ENCODE assay signal across 11 mouse cellular contexts in genomic region chr13:105411535-105412326, GRCm38 (mm10). TPM values are rescaled to one million over a fixed set of nuclear protein-coding genes. Genes with fewer than 3 reads are reported as not detected.
DNase-seq lines count a peak whose midpoint lies in the region; ATAC-seq and TF ChIP-seq lines count a peak whose summit lies in the region.
"Had no signal": no experiment of that assay in that cellular context is flagged by ENCODE, and none has a peak within 500 bp of the region (broad histone marks: within the 10 kb centered on the region; RNA-seq: fewer than 3 reads in every experiment).

No protein-coding gene starts in this region.

- no peak for TF ChIP-seq CTCF in cerebellum, adult 2 months (IDR thresholded peaks at IDR 0.05; ENCODE audit: borderline replicate concordance, insufficient read depth, low read depth, low read length)
- no peak for TF ChIP-seq CTCF in left cerebral cortex, adult 2 months (IDR thresholded peaks at IDR 0.05)

- no peak overlapping the region for H3K9ac ChIP-seq in midbrain, embryonic 16.5 days (ENCODE audit: low read depth, low read length)
- no peak overlapping the region for H3K9ac ChIP-seq in midbrain, embryonic 11.5 days (ENCODE audit: low read length)
- H3K9ac ChIP-seq in kidney, embryonic 14.5 days (ENCODE audit: low read depth, low read length) = no peak overlapping the region
- H3K9ac ChIP-seq: heart, embryonic 15.5 days; lung, embryonic 14.5 days had no signal

- H3K4me3 ChIP-seq in cerebellum, adult 2 months (replicated peaks; ENCODE audit: insufficient read depth, low read depth, low read length) = no peak overlapping the region
- H3K4me3 ChIP-seq in midbrain, embryonic 16.5 days (ENCODE audit: low read depth, low read length) = no peak overlapping the region
- H3K4me3 ChIP-seq in midbrain, embryonic 11.5 days (ENCODE audit: low read depth, low read length) = no peak overlapping the region
- no peak overlapping the region for H3K4me3 ChIP-seq in left cerebral cortex, adult 2 months
- no peak overlapping the region for H3K4me3 ChIP-seq in kidney, embryonic 14.5 days (ENCODE audit: low read length)
- H3K4me3 ChIP-seq: heart, embryonic 15.5 days had no signal

- H3K36me3 ChIP-seq in midbrain, embryonic 16.5 days (ENCODE audit: control insufficient read depth, insufficient read depth, low read length) = no peaks in the 10 kb centered on the region
- no peaks in the 10 kb centered on the region for H3K36me3 ChIP-seq in midbrain, embryonic 11.5 days (ENCODE audit: control insufficient read depth, insufficient read depth, low read length)
- H3K36me3 ChIP-seq in kidney, embryonic 14.5 days (ENCODE audit: control insufficient read depth, insufficient read depth, low read length) = no peaks in the 10 kb centered on the region
- H3K36me3 ChIP-seq: heart, embryonic 15.5 days had no signal

- intact Hi-C loops in left cerebral cortex, adult 2 months (cut with DNase I) = no loop called here

- H3K4me2 ChIP-seq in midbrain, embryonic 16.5 days (ENCODE audit: low read length) = no peak overlapping the region
- H3K4me2 ChIP-seq in midbrain, embryonic 11.5 days = no peak overlapping the region
- no peak overlapping the region for H3K4me2 ChIP-seq in kidney, embryonic 14.5 days (replicated peaks; ENCODE audit: low read depth, low read length)
- H3K4me2 ChIP-seq: heart, embryonic 15.5 days; lung, embryonic 14.5 days had no signal

- TF ChIP-seq POLR2A in cerebellum, adult 2 months (IDR thresholded peaks at IDR 0.05; ENCODE audit: borderline replicate concordance, insufficient read depth, low read length) = no peak

- no peaks in the 10 kb centered on the region for H3K9me3 ChIP-seq in midbrain, embryonic 16.5 days (replicated peaks; ENCODE audit: control insufficient read depth, low read length, poor library complexity, severe bottlenecking)
- H3K9me3 ChIP-seq in midbrain, embryonic 11.5 days (ENCODE audit: control insufficient read depth, low read length) = no peaks in the 10 kb centered on the region
- H3K9me3 ChIP-seq in kidney, embryonic 14.5 days (ENCODE audit: control insufficient read depth, low read length) = no peaks in the 10 kb centered on the region
- H3K9me3 ChIP-seq: heart, embryonic 15.5 days had no signal

- 22% methylated on average over 10 of the region's 10 CpGs for whole genome bisulfite sequencing in cerebellum, adult 2 months
- 76% methylated on average over 10 of the region's 10 CpGs for WGBS in midbrain, embryonic 16.5 days
- 82% methylated on average over 10 of the region's 10 CpGs for WGBS in midbrain, embryonic 11.5 days
- WGBS in kidney, embryonic 14.5 days = 81% methylated on average over 10 of the region's 10 CpGs

- ATAC-seq in cerebellum, adult (ENCODE audit: insufficient number of reproducible peaks, low FRiP score, low TSS enrichment) = no peak
- ATAC-seq in midbrain, embryonic 16.5 days = peak; percentile 93
- ATAC-seq in midbrain, embryonic 11.5 days (ENCODE audit: low FRiP score) = no peak
- no peak for ATAC-seq in kidney, embryonic 14.5 days (ENCODE audit: low FRiP score, low TSS enrichment)

- peak; percentile 5 to 17 for DNase-seq in cerebellum, adult 2 months
- no peak for DNase-seq in midbrain, embryonic 11.5 days (ENCODE audit: low spot score, missing footprints)
- peak; percentile 9 to 18 for DNase-seq in left cerebral cortex, adult 2 months (ENCODE audit: extremely low spot score in 1 of 2, low spot score in 2 of 2)
- peak; percentile 26 for DNase-seq in right cerebral cortex, postnatal 4 days
- DNase-seq in kidney, postnatal 4 days = no peak
- DNase-seq: kidney, postnatal 14 days; lung, embryonic 14.5 days had no signal

- H3K27ac ChIP-seq in cerebellum, adult 2 months (ENCODE audit: insufficient read depth, low read length) = no peak overlapping the region
- H3K27ac ChIP-seq in midbrain, embryonic 16.5 days (ENCODE audit: low read length) = no peak overlapping the region
- no peak overlapping the region for H3K27ac ChIP-seq in midbrain, embryonic 11.5 days (ENCODE audit: low read depth, low read length)
- no peak overlapping the region for H3K27ac ChIP-seq in left cerebral cortex, adult 2 months
- H3K27ac ChIP-seq in kidney, embryonic 14.5 days (ENCODE audit: low read depth, low read length) = no peak overlapping the region
- H3K27ac ChIP-seq: heart, embryonic 15.5 days had no signal

- H3K27me3 ChIP-seq in cerebellum, adult 2 months (ENCODE audit: control insufficient read depth, insufficient read depth, low read length) = no peaks in the 10 kb centered on the region
- H3K27me3 ChIP-seq in midbrain, embryonic 16.5 days (ENCODE audit: control insufficient read depth, insufficient read depth, low read depth, low read length) = no peaks in the 10 kb centered on the region
- no peaks in the 10 kb centered on the region for H3K27me3 ChIP-seq in midbrain, embryonic 11.5 days (ENCODE audit: control insufficient read depth, insufficient read depth, low read length)
- H3K27me3 ChIP-seq in kidney, embryonic 14.5 days (ENCODE audit: control insufficient read depth, insufficient read depth, low read length) = no peaks in the 10 kb centered on the region
- H3K27me3 ChIP-seq: heart, embryonic 15.5 days had no signal

- H3K4me1 ChIP-seq in cerebellum, adult 2 months (ENCODE audit: control insufficient read depth, insufficient read depth, low read length) = no peaks in the 10 kb centered on the region
- no peaks in the 10 kb centered on the region for H3K4me1 ChIP-seq in midbrain, embryonic 16.5 days (ENCODE audit: control insufficient read depth, insufficient read depth, low read length)
- H3K4me1 ChIP-seq in midbrain, embryonic 11.5 days (ENCODE audit: control insufficient read depth, insufficient read depth, low read length) = no peaks in the 10 kb centered on the region
- no peaks in the 10 kb centered on the region for H3K4me1 ChIP-seq in kidney, embryonic 14.5 days (ENCODE audit: control insufficient read depth, insufficient read depth, low read length)
- H3K4me1 ChIP-seq: heart, embryonic 15.5 days had no signal

RNA-seq across cellular contexts. Expression of gene Htr1a, which starts 31.7 kb away (rescaled TPM):
- 2.7 and 3.9 TPM in 2 replicates for polyA plus RNA-seq in cerebellum, adult 2 months (2012; rRNA removed)
- polyA plus RNA-seq in midbrain, embryonic 16.5 days (2015; fragmentation: Nextera tagmentation; extraction: Ambion mirVana) = 3.9 and 5.0 TPM in 2 replicates
- polyA plus RNA-seq in midbrain, embryonic 11.5 days (2014; fragmentation: Nextera tagmentation; extraction: Ambion mirVana) = 0.04 and 0.05 TPM in 2 replicates
- total RNA-seq in left cerebral cortex, adult 2 months (2021) = 10 to 100 TPM; 11.6 to 11.7 TPM
- polyA plus RNA-seq in kidney, embryonic 14.5 days (2014; fragmentation: Nextera tagmentation; extraction: Ambion mirVana) = not detected in 2 replicates
- polyA plus RNA-seq: heart, embryonic 15.5 days; lung, embryonic 14.5 days had no signal

Comparison
In these comparisons a context has a peak if more than half of its experiments do, and no peak if none do; other contexts are left out.
1. DNase-seq: peak in cerebellum, adult 2 months (2 of 2), left cerebral cortex, adult 2 months (2 of 2) and right cerebral cortex, postnatal 4 days (single experiment); none in midbrain, embryonic 11.5 days (single experiment) and kidney, postnatal 4 days (0 of 2).